Mouse (Mus musculus) left cerebral cortex, adult 9 months (tissue): ENCODE results near the gene Rb1.

ENCODE experiments used
- DNase-seq, 2 experiments: peaks; one replicate each; pipeline ENCODE4 v3.0.0; 2022; ENCODE audit warnings: low spot score in 2 of 2

Gene Rb1

GRCm38 (mm10) chr14:73162192-73162800 is 163.3 kb downstream of the Rb1 start:
- no peak for DNase-seq

GRCm38 (mm10) chr14:73161303-73161702 is 164.3 kb downstream of the Rb1 start:
- no peak for DNase-seq

GRCm38 (mm10) chr14:73148125-73148524 is 177.5 kb downstream of the Rb1 start:
- no peak for DNase-seq

GRCm38 (mm10) chr14:73146721-73147120 is 178.9 kb downstream of the Rb1 start:
- DNase-seq: no peak

GRCm38 (mm10) chr14:73145531-73145930 is 180.1 kb downstream of the Rb1 start:
- DNase-seq: no peak

GRCm38 (mm10) chr14:73143710-73144420 is 181.8 kb downstream of the Rb1 start:
- no peak for DNase-seq

GRCm38 (mm10) chr14:73142896-73143709 is 182.5 kb downstream of the Rb1 start:
- DNase-seq: peak; percentile 27 to 75

- peak in 1 of 2 experiments; percentile 32 for DNase-seq
Observed at GRCm38 (mm10) chr14:73142421-73142895, 183.2 kb downstream of the Rb1 start.

- DNase-seq: no peak
Observed at GRCm38 (mm10) chr14:73141800-73142199, 183.8 kb downstream of the Rb1 start.

GRCm38 (mm10) chr14:73139866-73140265 is 185.8 kb downstream of the Rb1 start:
- no peak for DNase-seq

GRCm38 (mm10) chr14:73138483-73138882 is 187.1 kb downstream of the Rb1 start:
- DNase-seq: no peak

- DNase-seq: no peak
Observed at GRCm38 (mm10) chr14:73137234-73137633, 188.4 kb downstream of the Rb1 start.
